Mouse (Mus musculus): ENCODE data around the gene Znrf3.

The Znrf3 gene

DNA sequence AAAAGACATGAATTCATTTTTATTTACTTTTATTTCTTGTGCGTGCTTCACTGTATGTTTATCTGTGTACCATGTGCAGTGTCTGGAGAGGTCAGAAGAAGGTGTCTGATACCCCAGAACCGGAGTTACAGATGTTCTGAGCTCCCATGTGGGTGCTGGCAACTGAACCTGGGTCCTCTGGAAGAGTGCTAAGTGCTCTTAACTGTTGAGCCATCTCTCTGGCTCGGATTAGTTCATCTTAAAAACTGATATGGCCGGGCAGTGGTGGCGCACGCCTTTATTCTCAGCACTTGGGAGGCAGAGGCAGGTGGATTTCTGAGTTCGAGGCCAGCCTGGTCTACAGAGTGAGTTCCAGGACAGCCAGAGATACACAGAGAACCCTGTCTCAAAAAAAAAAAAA, 201.4 kb downstream of the Znrf3 start:
- no peak for DNase-seq (ENCODE audit: extremely low read depth, low read depth, low spot score)

DNA sequence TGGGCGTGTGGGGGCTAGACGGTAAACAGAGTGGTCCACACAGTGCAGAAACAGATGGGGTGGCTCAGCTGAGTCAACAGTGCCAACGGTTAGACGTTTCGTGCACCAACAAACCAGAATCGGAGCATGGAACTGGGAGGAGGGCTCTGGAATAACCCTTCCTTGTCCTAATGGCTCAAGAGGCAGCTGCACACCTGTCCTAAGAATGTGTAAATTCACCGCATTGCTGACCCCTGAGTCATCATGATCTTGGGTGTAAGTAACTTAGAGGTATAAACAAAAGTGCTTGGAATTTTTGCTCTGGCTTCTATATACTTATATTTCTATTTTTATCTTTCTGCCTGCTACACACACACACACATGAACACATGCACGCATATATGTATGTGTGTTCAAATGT, 202.5 kb downstream of the Znrf3 start:
- no peak for DNase-seq (ENCODE audit: extremely low read depth, low read depth, low spot score)

DNA sequence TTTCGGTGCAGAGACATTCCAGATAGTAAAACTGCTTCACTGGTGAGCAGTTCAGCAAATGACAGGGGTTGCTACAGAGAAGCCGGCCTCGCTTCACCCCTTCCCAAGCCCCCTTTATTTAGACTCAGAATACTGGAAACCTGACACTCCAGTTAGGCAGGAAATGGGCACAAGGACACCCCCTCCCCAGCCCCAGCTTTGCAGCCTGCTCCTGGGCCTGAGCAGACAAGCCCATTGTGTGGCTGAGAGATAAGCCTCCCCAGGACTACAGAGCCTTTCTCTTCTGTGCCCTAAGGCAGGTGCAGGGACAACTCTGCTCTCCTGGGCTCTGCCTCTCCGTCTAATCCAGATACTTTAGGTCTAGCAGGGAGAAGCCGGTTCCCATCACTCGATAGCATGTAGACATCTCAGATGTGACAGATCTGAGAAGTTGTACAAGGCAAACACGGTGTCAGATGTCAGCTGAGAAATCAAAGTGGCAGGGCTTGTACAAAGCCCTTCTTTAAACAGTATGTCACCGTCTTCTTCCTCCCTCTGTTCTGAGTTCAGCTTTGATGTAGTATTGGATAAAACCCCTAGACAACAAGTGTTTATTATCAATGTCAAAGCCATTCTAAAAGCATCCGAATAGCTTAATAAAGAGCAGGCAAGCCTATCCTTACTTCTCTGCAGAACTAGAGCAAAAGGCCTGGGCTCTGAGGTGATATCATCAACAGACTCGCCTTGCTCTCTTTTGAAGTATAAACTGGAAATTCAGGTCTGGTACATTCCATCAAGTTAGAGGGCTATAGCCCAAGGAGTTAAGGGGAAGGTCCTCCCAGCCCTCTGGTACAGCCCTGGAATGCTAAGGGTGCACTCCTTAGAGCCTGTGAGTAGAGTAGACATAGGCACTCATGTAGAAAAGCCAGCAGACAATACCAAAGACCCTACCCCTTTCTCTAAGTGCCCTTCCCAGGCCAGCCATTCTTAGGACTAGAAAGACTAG, 204.6 kb downstream of the Znrf3 start:
- DNase-seq (ENCODE audit: extremely low read depth, low read depth, low spot score): no peak

Measured in fat pad, adult 2 months (tissue).